Mouse (Mus musculus): ENCODE results near the gene Fam111a. TPM values are rescaled to one million over a fixed set of nuclear protein-coding genes. Genes with fewer than 3 reads are reported as not detected.

Fam111a gene
- total RNA-seq, 2 experiments from 2014 or later = 1.3 to 1.6 TPM

GRCm38 (mm10) chr19:12634259-12634658 lies 88.7 kb downstream of the Fam111a start:
- DNase-seq = no peak

GRCm38 (mm10) chr19:12634963-12635362 lies 89.4 kb downstream of the Fam111a start:
- DNase-seq = no peak

- DNase-seq = no peak
Measured at GRCm38 (mm10) chr19:12636863-12637262, 91.3 kb downstream of the Fam111a start.

GRCm38 (mm10) chr19:12638049-12638448 lies 92.5 kb downstream of the Fam111a start:
- no peak for DNase-seq

Other genes starting within 250 kb of the Fam111a start
- not detected for gene Olfr1436, start 246.6 kb upstream of the Fam111a start, total RNA-seq (2021)
- gene Olfr1437, start 220.6 kb upstream of the Fam111a start, total RNA-seq (2021) = not detected
- not detected for gene Olfr1438-ps1, start 209.8 kb upstream of the Fam111a start, total RNA-seq (2021)
- not detected for gene Olfr1440, start 158.5 kb upstream of the Fam111a start, total RNA-seq (2021)
- gene Olfr1441, start 128.3 kb upstream of the Fam111a start, total RNA-seq (2021) = not detected
- gene Pfpl, start 117.8 kb upstream of the Fam111a start, total RNA-seq (2021) = not detected
- 1 to 10 TPM; 6.7 to 7.4 TPM for gene Mpeg1, start 85.0 kb upstream of the Fam111a start, total RNA-seq (2021)
- 10 to 100 TPM; 33.6 to 36.6 TPM for gene Dtx4, start 44.3 kb upstream of the Fam111a start, total RNA-seq (2021)
- not detected for gene Gm4952, start 54.2 kb downstream of the Fam111a start, total RNA-seq (2021)
- under 1 TPM; 0.17 to 0.28 TPM for gene Glyat, start 87.6 kb downstream of the Fam111a start, total RNA-seq (2021)
- gene Olfr1442, start 124.7 kb downstream of the Fam111a start, total RNA-seq (2021) = not detected
- not detected for gene Olfr1443, start 132.4 kb downstream of the Fam111a start, total RNA-seq (2021)
- gene Keg1, start 150.0 kb downstream of the Fam111a start, total RNA-seq (2021) = not detected
- 1 to 10 TPM; 2.9 to 4.1 TPM for gene Cntf, start 219.9 kb downstream of the Fam111a start, total RNA-seq (2021)